Mouse (Mus musculus): ENCODE results near the gene Nkpd1.

DNA sequence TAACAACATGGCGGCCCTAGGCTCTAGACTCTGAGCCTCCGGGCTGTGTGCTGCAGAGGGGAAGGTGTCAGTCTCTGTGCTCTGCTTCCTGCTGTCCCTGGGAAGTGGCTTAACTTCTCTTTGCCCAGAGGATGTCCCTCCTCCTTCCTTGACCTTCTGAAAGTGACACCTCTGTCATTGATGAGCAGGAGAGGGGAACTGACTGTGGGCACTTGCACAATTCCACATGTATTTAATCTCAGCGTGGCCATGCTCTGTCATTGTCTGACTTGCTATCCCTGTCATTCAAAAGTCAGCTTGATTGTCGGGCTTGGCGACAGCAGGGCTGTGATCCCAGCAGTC is 21.5 kb upstream of the Nkpd1 start:
- TF ChIP-seq POLR2A (IDR thresholded peaks at IDR 0.05; ENCODE audit: low read depth, low read length) (no peak), ZNF384 (IDR thresholded peaks at IDR 0.05; ENCODE audit: low read depth, low read length) (no peak)

Measured in CH12.LX (cell line).